Mouse (Mus musculus) ES-CJ7 (cell line): ENCODE measurements around the gene Wdr25.

Experiments used
- DNase-seq: peaks from one replicate; pipeline ENCODE4 v3.0.0; 2011; ENCODE audit warnings: low read depth, low spot score

Wdr25 gene

DNA sequence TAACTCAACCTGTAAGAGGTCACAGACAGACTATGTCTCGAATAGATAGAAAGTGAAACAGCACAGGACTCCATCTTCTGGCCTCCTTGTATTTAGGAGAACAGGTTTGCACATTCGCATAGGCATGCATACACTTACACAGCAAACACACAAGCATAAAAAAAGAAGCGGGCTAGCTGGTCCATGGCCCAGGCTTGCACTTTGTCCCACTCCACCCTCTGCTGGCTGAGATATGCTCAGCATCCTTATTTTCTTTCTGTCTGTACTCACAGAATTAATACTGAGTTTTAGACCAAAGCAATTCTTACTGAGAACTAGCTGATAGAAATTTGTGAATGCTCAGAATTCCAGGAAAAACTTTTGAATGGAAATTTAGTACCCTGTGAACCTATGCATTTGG lies 2.6 kb downstream of the Wdr25 start:
- DNase-seq: peak; percentile 24

DNA sequence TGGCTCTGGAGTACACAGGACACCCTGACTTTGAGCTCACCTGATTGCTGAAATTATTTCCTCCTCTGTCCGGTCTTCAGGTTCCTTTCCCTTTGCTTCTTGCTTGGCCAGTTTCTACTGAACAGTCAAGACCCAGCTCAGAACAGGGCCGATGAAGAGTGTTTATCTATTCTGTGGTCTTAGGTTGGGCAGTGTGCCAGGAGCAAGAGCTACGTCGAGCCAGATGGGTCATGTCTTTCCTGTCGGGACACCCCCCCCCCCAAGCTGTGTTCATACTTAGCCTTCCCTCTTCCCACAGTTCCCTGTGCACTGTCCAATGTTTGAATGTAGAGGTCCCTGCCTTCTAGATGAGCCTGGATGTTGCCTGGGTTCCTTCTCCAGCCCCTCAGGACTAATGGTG lies 7.9 kb downstream of the Wdr25 start:
- DNase-seq: no peak

DNA sequence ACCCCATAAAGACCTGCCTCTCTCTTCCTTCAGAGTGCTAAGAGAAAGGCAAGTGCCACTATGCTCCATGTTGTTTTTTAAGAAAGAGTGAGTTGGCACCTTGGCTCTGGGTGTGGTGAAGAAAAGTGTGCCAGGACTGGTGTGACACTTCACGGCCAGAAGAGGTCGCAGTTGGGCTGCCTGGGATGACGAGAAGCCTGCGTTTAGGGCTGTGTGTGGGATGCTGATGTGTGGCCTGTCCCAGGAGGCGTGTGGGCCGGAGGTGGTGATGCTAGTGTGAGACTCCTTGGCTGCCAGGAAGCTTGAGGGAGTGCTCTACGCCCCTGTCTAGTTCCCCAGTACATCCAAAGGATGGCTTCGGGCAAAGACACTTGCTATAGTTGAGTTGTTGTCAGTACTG lies 9.5 kb downstream of the Wdr25 start:
- DNase-seq: peak; percentile 58

DNA sequence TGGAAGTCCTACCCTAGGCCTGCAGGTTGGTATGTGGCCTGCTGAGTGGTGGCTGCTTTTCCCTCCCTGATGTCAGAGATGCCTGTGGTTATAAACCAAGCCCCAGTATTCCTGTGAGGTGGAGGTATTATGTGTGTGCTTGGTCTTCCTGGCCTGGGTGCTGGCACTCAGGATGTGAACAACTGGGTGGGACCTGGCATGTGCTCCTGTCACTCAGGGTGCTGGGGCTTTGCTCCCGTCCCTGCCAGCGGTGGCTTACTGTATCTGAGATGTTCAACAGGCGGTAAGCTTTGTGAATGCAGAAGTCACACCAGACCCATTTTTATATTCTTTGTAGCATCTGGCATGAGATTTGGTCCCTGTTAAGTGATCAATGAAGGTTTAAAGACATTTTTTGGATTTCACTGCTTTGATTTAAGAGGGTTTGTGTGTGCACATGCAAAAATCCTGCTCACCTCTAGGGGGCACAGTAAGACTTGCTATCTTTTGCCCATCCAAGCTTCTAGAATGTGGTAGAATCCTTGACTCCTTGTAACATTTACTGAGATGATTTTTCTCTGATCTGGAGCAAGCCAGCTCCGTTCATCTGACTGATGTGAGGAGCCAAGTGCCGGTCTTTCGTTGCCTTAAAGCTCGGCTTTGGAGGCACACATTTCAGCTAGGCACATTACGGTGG lies 10.3 kb downstream of the Wdr25 start:
- peak; percentile 57 for DNase-seq

DNA sequence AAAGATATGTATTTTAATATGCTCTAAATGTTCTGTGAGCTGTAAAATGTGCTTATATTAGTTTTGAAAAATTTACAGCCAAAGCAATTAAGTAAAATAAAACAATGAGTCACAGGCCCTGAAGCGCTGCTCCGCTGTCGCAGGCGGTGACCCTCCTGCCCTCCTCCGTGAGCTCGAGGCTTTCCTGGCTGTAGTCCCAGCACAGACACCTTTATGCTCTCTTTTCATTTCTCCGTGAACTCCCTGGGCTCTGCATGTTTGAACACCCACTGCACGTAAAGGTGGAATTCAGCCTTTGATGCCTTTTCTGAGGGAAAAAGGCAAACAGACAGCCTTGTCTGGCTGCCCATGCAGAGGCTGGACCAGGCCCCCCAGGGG lies 10.8 kb downstream of the Wdr25 start:
- DNase-seq: no peak

DNA sequence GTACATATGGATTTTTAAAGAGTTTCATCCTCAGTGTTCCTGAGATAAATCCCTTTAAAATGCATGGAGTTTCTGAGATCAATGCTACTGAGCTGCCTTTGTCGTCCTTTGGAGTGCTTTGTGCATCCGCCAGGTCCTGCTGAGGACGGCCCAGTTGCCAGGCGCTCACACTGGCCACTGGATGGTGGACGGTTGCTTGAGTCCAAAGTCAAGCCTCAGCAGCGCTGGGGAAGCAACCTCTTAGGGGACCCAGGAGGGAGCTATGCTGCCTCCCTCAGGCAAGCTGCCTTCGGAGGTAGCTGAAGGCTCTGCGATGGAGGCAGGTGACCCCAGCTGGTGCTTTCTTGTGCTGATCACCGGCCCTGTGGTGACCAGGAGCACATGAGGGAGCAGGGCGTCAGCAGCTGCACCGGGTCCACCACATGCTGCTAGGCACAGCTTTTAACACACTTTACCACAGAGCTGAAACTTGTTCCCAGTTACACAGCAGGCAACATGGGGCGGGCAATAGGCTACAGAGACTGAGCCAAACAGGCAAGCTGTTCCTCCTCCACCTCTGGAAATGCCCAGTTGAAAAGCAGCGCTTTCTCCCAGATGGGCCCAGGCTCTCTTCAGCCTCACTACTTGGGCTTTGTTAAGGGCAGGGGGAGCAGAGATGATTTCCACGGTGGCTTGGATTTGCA lies 12.3 kb downstream of the Wdr25 start:
- DNase-seq: no peak

DNA sequence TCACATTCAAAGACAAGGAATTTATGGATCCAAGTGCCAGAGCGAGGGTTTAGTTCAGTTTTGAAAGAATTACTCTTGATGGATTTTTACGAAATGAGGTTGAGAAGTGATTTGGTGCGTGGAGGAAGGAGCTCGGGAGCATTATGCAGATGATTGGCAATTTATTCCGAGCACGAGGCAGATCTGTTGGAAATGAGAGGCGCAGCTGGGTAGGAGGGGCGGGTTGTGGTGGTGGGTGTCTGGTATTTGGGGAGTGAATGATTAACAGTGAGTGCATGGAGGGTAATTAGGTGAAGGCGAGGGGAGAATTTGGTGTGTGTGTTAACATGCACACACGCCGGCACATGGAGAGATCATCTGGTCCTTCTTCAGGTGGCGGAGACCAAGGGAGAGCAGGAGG lies 13.0 kb downstream of the Wdr25 start:
- DNase-seq: no peak

DNA sequence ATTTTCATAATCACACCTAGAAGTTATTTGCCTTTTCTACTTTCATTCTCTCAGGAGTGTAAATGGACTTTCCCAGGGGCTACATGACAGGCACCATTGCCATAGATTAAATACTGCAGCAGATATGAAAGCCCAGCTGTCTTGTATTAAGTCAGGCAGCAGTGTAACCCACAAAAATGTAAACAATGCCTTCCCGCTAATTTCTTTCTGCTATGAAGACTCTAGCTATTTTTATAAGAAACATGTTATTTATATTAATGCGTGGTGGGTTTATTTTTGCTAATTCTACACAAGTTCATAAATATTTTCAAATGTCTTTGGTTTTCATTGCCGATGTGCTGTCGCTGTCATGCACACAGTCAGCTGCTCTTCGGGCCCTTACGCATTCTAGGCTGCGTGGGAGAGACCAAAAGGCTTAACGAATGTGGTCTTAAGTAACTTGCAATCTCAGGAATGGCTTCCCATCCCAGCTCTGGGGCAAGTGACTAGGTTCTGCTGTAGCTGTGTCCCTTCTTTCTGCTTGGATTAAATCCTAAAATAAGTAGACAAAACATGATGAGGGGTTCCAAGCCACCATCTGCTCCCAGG lies 16.5 kb downstream of the Wdr25 start:
- no peak for DNase-seq

DNA sequence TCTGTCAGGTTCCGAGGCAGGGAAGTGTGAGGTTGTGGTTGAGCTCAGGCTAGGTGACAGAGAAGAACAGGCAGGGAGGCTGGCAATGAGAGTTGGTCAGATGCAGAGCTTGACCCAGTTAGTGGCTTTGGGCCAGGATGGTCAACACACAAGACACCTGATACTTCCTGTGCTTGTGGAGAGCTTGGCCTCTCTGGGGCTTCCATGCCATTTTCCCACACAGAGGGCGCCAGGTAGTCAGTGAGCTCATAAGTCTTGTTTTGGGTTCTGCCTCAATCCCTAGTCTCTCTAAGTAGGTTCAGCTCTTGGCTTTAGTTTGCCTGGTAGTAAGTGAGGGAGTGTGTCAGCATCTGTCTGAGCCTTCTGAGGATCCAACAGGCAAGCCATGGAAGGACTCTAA lies 19.0 kb downstream of the Wdr25 start:
- no peak for DNase-seq

DNA sequence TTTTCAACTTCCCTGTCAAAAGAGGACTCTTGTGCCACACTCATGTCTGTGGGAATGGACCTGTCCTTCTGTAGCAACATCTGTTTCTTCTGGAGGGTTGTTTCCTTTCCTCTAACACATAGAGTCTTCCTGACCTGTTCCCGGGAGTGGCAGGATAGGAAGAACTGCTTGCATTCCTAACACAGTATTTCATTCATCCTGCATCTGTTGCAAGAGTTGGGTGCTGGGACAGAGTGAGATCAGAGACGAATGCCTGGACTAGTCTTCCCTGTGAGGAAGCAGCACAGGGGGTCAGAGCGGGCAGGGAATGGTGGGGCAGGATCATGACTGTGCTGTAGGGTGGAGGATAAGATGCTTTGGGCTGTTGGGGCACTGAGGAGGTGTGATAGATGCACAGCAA lies 20.8 kb downstream of the Wdr25 start:
- DNase-seq: no peak

DNA sequence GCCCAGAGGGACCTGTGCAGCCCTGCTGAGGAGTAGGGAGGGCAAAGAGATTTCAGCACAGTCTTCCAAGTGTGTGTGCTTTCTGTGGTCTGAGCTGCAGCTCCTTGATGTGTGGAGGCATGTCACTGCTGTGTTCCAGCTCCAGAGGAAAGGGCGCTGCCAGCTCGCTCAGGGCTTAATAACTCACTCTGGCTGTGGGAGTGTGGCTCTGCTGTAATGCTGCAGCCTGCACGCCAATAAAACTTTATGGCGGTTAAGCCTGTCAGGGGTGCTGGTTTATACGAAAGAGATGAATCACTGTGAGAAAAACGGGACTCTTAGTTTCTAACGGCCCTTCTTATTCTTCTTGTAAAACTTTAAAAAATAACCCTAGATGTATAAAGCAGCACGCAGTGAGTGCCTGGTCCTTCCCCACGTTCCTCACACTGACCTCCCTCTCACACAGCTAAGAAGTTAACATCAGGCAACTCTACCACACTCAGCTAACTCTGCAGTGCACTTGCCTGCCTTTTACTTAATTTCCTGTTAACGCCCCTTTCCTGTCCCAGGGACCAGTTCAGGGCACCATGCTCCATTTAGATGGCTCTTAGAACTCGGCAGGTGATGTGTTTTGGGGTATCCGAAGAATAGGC lies 21.4 kb downstream of the Wdr25 start:
- no peak for DNase-seq

DNA sequence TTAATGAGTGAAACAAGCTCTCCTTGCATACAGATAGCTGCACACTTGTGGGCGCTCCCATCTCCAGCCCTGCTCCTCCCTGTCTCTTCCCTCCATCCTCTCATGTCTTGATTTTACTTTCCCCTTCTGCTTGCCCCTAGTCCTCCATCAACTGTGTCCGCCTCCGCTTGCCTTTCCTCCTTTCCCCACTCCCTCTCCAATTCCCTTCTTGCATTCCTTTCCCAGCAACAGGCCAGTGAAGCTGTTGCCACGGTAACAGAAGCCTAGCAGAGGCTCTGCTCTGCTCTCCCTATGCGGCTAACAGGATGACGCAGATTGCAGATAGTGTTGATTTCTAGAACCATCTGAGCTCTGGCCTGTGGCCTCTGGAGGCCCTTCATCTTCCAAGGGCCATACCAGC lies 22.5 kb downstream of the Wdr25 start:
- DNase-seq: no peak

DNA sequence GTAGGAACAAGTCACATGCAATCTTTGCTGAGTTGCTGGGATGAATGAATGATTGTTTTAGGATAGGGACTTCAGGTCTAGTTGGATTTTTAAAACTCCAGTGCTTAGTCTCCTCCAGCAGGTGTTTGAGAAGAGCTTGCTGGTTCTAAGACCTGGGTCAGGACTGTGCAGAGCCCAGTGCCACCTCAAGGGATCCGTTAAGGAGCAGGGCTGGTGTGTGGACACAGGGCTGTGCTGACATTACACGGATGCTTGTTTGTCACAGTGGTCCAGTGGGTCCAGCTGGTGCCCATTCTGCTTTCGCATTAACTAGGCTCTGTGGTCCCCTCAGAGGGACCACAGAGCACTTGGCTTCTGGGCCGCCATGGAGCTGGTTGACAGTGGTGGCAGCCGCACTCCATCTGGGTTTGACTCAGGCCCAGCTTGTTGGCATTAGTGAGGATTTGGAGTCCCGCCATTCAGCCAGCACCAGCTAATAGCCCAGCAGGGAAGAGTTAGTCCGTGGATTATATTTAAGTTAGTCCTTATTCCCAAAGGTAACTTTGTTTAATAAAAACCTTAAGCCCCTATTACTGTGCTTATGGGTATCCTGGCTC lies 23.1 kb downstream of the Wdr25 start:
- DNase-seq: no peak

DNA sequence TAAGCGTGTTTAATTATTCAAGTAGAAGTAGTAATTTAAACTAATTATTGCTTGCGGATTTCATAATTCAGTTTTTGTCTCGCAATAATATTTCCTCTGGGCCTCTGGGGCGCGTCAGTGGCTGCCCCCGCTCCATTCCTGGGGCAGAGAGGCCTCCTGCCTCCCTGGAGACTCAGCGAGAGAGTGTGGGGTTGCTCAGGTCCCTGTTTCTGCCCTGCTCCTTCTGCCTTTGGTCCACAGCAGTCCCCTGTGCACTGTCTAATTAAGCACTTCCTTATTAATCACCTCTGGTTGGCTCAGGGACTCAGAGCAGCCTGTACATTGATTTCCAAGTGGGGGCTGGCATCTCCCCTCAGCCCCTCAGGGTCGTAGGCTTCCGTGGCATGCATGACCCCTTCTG lies 24.1 kb downstream of the Wdr25 start:
- no peak for DNase-seq

DNA sequence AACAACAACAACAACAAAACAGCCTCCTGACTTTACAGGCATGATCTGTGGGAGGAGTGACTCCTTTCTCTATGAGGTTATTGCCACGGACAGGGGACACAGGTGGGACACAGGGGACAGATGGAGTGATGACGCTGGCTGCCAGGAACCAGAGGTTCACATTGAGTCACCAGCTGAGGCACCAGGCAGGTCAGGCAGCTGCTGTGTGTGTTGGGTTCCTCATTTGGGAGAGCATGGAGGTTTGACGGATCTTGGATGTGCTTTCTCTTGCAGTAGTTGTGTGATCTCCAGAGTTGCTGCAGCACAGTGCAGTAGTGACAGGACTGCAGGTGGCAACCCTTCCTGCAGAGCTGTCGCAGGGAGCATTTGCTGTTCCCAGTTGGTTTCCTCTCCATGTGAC lies 25.3 kb downstream of the Wdr25 start:
- no peak for DNase-seq

DNA sequence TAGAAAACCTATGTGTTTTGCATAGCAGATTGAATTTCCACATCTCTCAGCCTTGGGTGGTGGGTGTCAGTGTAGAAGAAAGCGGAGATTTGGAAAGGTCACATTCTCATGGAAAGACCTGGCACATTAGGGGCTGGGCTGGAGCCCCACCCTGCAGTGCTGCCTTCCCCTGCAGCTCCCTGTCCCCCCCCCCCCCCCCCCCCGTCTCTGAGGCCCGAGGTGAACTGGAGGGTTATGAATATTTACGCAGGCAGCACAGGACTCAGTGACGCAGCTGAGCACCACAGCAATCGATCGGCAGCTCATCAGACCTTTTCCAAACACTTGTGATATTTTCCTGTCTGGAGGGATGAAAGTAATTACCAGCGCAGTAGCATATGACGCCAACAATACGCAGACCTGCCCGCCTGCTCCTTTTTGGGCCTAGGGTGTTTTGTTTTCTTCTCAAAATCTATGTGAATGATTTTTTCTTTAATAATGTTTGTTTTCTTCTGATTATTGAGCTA lies 33.2 kb downstream of the Wdr25 start:
- no peak for DNase-seq

DNA sequence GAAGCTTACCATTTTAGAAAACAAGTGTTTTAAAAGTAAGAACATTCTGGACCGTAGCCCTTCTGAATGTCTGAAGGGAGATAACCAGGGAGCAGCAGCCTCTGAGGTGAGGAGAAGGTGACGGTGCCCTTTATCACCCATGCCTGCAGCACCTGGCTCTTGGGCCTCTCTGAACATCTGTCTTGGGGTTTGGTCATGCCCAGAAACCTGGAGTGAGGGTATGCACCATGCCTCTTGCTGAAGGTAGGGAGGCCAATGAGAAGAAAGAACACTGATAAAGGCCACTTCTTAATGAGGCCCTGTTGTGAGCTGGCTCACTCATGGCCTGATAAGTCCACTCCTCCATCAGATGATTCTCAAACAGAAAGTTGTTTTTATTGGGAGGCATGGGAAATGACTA lies 34.8 kb downstream of the Wdr25 start:
- no peak for DNase-seq

DNA sequence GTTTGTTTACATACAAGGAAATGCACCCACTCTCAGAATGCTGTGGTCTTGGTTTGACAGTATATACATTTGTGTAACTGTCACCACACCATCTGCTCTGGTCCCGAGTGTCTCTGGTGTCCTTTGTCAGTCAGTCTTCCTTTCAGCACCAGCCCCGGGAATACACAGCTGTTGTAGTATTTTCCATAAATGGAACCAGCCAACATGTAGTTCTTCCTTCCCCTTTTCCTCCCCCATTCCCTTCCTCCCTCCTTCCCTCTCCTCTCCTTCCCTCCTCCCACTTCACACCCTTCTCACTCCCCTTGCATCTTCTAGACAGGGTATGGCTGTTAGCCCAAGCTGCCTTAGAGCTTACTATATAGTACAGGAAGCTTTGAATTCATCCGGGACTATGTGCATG lies 36.0 kb downstream of the Wdr25 start:
- no peak for DNase-seq

DNA sequence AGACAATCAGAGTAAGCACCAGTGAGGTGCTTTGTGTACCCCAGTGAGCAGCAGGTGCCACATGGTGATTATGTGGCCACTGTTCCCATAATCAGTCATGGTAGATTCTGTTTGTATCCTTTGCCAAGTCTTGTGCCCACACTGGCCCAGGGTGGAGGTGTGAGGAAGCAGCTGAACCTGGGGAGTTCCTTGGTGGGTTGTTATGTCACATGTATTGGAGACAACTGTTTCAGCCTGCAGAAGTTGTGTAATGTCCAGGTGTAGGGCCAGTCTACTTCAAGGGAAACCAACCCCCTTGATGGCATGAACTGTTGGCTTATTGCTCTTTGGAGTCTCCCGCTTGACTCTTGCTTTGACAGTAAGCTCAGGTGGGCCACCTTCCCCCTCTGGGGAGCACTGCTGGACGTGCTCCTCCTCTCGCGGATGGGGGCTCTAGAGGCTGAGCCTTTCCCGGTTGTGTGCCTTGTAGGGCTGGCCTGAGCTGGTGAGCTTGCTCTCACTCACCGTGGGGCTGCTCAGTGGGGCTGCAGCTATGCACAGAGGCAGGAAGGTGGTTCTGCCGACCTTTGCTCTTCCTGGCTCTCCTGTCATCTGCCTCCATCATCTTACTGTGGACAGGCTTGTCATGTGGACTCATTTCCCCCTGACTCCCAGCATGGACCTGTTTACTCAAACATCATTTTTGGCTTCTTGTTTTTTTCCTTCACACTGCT lies 38.1 kb downstream of the Wdr25 start:
- DNase-seq: no peak

DNA sequence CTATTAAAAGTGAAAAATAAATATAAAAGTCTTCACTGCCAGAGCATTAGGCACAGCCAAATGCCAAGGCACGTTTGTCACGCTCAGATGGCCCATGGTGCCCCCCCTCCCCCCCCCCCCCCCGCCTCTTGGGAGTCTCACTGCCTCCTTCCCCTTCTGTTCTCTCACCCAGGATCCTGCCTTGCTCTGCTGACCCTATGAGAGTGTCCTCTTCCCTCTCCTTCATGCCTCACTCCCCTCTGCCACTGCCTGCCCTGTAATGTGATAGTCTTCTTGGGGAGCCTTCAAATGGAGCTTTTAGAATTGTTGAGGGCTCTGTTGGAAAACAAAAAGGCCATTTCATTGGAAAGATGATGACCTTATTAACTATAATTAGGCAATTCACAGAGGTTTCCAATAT lies 38.7 kb downstream of the Wdr25 start:
- DNase-seq: no peak

DNA sequence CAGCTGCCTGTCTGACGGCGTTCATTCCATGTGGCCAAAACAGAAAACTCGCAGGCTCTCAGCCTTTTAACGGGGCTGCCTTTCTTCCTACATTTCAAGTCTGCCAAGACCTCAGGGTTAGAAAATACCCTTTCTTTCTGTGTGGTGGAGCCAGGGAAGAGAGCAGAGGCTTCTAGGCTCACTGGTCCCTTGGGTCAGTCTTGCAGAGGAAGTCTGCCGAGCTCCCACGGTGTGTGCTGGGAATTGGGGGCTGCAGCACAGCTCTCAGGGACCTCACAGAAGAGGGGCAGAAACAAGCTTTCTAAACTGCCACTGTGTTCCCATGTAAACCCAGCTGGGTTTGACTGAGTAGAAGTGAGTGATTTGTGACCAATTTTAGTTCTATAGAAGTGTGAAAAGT lies 40.8 kb downstream of the Wdr25 start:
- no peak for DNase-seq

DNA sequence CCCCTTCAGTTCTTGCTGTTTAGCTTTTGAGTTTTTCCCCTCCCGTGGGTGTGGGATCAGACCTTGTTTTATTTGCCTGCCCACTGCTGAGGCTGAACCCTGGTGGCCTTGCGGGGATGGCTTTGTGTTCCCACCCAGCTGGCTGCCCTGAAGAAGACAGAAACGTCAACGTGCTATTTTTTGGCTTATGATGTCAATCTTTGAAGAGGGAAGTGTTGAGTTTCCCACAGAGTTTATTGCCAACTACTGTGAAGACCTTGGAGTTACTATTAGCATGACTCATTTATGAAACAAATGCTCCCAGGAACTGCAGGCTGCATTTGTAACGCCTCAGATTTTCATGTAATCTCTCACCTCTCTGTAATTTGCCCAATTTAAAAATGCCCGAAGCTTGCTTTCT lies 43.4 kb downstream of the Wdr25 start:
- DNase-seq: no peak
